Mouse (Mus musculus) left cerebral cortex, postnatal 4 days (tissue): ENCODE results near the gene Ipmk. TPM values are rescaled to one million over a fixed set of nuclear protein-coding genes. Genes with fewer than 3 reads are reported as not detected.

Experiments used
- total RNA-seq, 2 experiments: library from RNA; stranded (reverse); gene quantifications; 2 replicates each; pipeline ENCODE4 v1.2.3; 2021

The Ipmk gene
- total RNA-seq, 2 experiments from 2014 or later: 42.1 to 42.9 TPM

Other genes with a start within 250 kb of the Ipmk start
- gene Bicc1, start 188.1 kb upstream of the Ipmk start, total RNA-seq: 1 to 10 TPM; 6.9 to 7.0 TPM
- 10 to 100 TPM; 43.4 to 45.3 TPM for gene Tfam, start 109.5 kb upstream of the Ipmk start, total RNA-seq
- gene Ube2d1, start 62.5 kb upstream of the Ipmk start, total RNA-seq: 100 to 1,000 TPM; 126 to 141 TPM
- 100 to 1,000 TPM; 110 TPM for gene Cisd1, start 2.8 kb upstream of the Ipmk start, total RNA-seq